Mouse (Mus musculus) embryo, embryonic 11.5 days (tissue): ENCODE data around the gene Olfr1339.

Experiments used
- DNase-seq: peaks from one replicate; pipeline ENCODE4 v3.0.0-alpha.2; 2012; ENCODE audit warnings: low read depth, low spot score

Gene Olfr1339

GRCm38 (mm10) chr4:118731875-118732274 lies at the start of gene Olfr1339:
Olfr1339 (plus strand) TSS chr4:118732175.
- DNase-seq, result no peak

- DNase-seq, result no peak
Observed at GRCm38 (mm10) chr4:118687086-118687485, 44.9 kb upstream of the Olfr1339 start.

DNA sequence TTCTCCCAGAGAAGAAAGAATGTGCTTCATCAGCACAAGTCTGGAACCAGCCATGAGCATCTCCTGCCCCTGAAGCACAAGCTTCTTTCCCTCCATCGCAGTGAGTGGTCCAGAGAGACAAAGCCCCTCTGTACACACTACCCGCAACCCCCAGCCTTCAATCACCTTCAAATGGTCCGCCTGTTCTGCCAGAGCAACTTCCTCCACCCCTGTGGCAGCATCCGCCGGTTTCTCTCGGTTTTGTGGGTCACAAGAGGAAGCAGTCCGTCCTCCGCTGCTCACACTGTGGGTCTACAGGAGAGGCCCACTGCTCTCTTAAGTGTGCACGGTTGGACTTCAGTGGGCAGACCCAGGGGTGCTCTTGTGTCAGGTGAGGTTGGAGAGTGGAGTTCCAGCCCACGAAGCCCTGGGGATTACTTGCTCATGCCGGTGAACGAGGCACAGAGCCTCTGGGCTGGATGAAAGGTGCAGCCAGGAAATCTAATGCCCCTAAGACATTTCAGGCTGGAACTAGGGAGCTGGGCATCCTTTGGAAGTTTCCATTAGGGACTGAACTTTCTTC lies 39.5 kb upstream of the Olfr1339 start, which contains the start of gene Olfr1342:
Gene Olfr1342, minus strand, starts transcription at position 345 of the 562 bp plus-strand sequence.
- no peak for DNase-seq

- no peak for DNase-seq
Observed at GRCm38 (mm10) chr4:118693812-118694211, 38.2 kb upstream of the Olfr1339 start.

- no peak for DNase-seq
Observed at GRCm38 (mm10) chr4:118703223-118703622, 28.8 kb upstream of the Olfr1339 start, which contains the start of gene Olfr1341. Olfr1341 (plus strand) TSS chr4:118703523.

DNA sequence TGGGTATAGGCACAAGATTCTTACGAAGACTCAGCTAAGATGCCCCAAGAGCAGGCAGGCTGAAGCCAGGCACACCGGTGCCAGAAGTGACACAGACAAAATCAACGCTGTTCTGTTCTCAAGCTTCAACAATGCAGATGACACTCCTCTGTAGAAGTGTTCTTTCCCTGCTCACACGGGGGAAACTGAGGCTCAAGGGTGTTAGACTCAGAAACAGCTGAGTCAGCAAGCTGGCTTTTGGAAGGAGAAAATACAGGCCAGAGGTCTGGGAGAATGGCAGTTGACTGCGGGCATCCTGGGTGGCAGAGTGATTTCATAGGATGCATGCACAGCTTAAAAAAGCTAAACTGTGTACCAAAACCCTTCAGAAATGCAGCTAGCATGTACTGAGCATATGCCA lies 23.9 kb upstream of the Olfr1339 start:
- no peak for DNase-seq

DNA sequence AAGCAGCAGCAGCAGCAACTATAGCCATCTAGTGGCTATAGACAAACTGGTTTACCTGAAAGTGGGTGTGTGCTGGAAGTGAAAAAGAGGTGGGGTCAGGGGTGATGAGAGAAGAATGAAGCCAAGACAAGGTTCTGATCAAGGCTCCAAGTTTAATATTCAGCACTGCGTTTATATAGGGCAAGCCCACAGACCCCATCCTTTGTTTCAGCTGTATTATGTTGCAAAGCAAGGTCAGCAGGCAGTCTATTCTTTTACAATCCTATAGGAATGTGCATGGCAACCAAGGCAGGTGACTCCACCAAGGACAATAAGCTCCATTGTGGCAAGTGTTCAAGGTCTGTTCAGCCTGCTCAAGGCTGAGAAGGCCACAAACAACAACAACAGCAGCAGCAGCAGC lies 20.3 kb upstream of the Olfr1339 start:
- DNase-seq, result no peak

DNA sequence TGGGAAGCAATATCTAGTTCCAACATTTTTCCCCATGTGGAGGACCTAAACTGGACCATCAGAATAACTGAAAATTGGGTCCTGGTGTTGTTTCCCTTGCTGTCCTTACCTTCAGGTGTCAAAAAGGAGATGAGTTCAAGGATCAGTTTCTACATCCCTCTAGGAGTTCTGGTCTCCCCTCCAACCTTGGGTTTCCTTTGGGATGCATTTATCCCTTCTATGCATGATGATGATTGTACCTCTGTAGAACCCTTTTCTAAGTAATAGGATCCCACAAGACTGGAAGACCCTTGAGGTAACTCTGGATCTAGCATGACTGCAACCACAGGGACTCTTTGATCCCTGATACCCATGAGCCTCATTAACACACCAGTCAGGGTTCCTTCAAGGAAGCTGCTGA lies 12.1 kb upstream of the Olfr1339 start, which contains the start of gene Olfr1340:
Gene Olfr1340, plus strand, starts transcription at position 301 of the 400 bp plus-strand sequence.
- no peak for DNase-seq

DNA sequence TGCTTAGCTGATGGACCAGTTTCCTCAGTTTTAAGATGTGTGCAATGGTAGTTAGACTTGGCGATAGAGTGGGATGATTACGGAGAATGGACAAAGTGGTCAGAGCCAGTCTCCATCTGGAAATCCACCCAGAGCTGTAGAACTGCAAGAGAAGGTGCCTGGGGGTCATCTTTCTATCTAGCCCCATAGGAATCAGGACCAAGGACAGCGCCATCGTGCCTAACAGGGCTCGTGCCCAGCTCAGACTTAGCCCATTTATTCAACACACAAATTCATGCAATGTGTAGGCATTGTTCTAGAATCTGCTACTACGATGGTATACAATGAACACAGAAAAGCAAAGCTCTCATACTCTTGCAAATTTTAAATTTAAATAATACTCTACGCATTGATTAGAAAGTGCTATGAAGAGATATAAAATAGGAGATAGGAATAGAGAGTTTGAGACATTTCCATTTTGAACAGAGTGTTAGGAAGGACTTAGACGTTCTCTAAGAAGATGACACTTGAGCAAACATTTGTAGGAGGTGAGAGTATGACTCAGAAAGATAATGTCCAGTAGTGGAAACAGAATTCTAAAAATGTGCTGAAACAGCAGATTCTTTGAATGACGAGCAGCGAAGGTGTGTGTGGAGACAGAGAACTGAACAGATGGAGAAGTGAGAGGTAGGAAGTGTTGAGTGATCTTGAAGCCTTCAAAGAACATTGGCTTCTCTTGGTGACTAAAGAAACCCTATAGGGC lies 10.1 kb upstream of the Olfr1339 start:
- DNase-seq, result peak; percentile 43

GRCm38 (mm10) chr4:118739574-118739973 lies 7.6 kb downstream of the Olfr1339 start:
- DNase-seq, result no peak

- no peak for DNase-seq
Observed at GRCm38 (mm10) chr4:118740988-118741698, 9.2 kb downstream of the Olfr1339 start.

DNA sequence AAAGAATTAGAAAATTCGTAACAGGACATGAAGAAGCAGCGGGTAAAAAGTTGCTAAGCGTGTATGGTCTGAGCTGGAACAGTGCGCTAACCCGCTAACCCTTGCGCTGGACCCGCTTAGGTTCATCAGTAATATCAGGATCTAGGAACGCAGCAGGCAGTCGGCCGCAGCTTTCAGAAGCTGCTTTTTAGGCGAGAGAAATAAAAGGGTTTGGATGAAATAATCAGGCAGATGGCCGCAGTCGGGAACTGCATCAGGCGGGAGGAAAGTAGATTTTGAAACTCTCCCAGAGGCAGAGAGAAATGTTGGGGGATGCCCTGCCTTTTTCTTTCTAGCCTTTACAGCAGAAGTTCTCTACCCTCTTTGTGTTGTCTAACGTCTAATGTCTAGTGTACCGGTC lies 9.9 kb downstream of the Olfr1339 start:
- DNase-seq, result no peak

DNA sequence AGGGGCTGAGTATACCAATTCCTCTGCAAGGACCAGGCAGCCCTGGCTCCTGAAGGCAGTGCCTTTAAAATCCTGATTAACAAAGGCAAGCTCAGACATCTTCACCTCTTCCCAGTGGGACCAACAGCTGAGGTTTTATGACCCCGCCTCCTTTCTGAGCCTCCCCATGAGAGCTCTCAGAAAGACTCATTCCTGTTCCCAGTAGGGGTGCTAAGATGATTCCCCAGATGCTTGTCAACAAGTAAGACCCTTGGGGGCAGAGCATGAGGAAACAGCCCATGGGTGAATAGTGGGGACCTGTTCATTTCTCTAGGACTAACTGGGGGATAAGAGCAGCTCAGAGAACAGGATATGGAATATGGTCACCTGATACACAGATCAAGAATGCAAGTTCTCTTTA lies 26.7 kb downstream of the Olfr1339 start, which contains the start of gene Olfr1338:
Gene Olfr1338, minus strand, starts transcription at position 101 of the 400 bp plus-strand sequence.
- no peak for DNase-seq

DNA sequence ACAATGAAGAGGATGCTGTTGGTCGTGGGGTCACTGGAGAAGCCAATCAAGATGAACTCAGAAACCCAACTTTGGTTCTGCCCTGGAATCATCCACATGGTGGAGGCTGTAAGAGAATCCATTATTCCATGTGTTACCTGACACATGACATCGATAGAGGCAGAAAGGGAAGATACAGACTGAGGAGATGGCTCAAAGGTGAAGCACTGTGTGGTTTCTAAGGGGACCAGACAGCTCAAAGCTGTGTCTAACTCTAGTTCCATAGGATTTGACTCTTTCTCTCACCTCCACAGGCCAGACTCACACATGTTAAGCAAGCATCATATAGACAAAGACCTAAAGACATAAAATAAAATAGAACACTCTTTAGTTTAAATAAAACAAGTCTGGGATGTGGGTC lies 50.5 kb downstream of the Olfr1339 start, which contains the start of gene Olfr1337:
Gene Olfr1337, minus strand, starts transcription at position 101 of the 400 bp plus-strand sequence.
- no peak for DNase-seq
